Mouse (Mus musculus) neural tube, embryonic 14.5 days (tissue): ENCODE measurements around the gene Gm4340. TPM values are rescaled to one million over a fixed set of nuclear protein-coding genes. Genes with fewer than 3 reads are reported as not detected.

Source experiments
- ATAC-seq: fragments of 200-750 bp; cut with Nextera tagmentation; 2 replicates; pipeline ENCODE4 v1.8.0; 2017; ENCODE audit warnings: low read depth, mild to moderate bottlenecking, moderate TSS enrichment, moderate library complexity
- H3K27ac ChIP-seq: fragments of 300-500 bp; sonication (generic); 2 replicates; pipeline ENCODE4 v1.5.1; 2014; ENCODE audit warnings: low read depth, mild to moderate bottlenecking, control low read depth, low read length, moderate library complexity, mixed read lengths
- H3K27me3 ChIP-seq: fragments of 300-500 bp; sonication (generic); 2 replicates; pipeline ENCODE4 v1.6.1; 2014; ENCODE audit warnings: low read length; ENCODE audit not compliant: control insufficient read depth, insufficient read depth
- H3K36me3 ChIP-seq: fragments of 300-500 bp; sonication (generic); 2 replicates; pipeline ENCODE4 v1.6.1; 2014; ENCODE audit warnings: low read length, mixed read lengths; ENCODE audit not compliant: control insufficient read depth, insufficient read depth
- H3K4me1 ChIP-seq: fragments of 300-500 bp; sonication (generic); 2 replicates; pipeline ENCODE4 v1.6.1; 2014; ENCODE audit warnings: low read length; ENCODE audit not compliant: control insufficient read depth, insufficient read depth
- H3K4me2 ChIP-seq: fragments of 300-500 bp; sonication (generic); 2 replicates; pipeline ENCODE4 v1.6.1; 2014; ENCODE audit warnings: mild to moderate bottlenecking, low read depth, low read length, control low read depth
- H3K4me3 ChIP-seq: fragments of 300-500 bp; sonication (generic); 2 replicates; pipeline ENCODE4 v1.5.1; 2014; ENCODE audit warnings: low read depth, low read length, control low read depth, mixed read lengths
- H3K9ac ChIP-seq: fragments of 300-500 bp; sonication (generic); replicated peaks from 2 replicates; pipeline ENCODE4 v1.6.1; 2014; ENCODE audit warnings: low read depth, mild to moderate bottlenecking, control low read depth, low read length, mixed read lengths
- H3K9me3 ChIP-seq: fragments of 300-500 bp; sonication (generic); 2 replicates; pipeline ENCODE4 v1.6.1; 2016; ENCODE audit warnings: low read length; ENCODE audit not compliant: control insufficient read depth
- WGBS: fragments of 180-500 bp; shearing (Covaris S2); extraction: QIAGEN DNeasy Blood & Tissue Kit; methylation state at CpG from one replicate; pipeline ENCODE4 v1.1.7; 2014; 5-methylcytosine and 5-hydroxymethylcytosine counted together
- polyA plus RNA-seq: library from polyadenylated mRNA; unstranded; fragments of >200 nt; fragmentation: Nextera tagmentation; extraction: Ambion mirVana; gene quantifications from 2 replicates; pipeline ENCODE4 v1.2.1, GENCODE M21; 2014

Gene Gm4340
- polyA plus RNA-seq, 1 experiment from 2014 or later = not detected

DNA sequence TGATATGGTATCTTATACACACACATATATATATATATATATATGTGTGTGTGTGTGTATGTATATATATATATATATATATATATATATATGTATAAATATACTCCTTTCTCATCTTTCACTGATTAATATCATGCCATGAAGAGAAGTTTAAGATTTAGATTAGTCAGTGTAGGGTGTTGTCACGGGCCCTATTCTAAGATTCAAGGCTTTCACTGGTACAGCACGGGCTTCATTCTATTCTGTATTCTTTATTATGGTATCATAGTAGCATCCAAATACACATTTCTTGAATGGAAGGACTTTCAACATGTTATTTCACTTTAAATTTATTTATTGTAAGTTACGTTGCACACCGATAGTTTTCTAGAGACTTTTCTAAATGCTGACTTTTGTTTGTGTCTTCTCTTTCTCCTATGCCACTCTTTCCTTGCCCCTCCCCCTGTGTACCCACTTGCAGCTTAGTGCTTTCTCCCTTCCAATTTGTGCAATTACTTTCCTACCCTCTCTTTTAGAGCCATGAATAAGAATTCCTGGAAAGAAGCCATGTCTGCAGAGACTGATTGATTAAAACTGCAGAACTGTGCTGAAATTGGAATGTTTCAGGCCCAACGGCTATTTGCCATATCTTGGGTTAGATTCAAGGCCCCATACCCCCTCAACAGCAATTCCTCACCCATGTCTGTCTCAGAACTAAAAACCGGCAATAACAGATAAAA is 26.6 kb downstream of the Gm4340 start:
- ATAC-seq = no peak
- Histone ChIP-seq H3K4me3 (no peak overlapping the region), H3K27me3 (no peaks in the 10 kb centered on the region), H3K9me3 (no peaks in the 10 kb centered on the region), H3K27ac (no peak overlapping the region), H3K4me2 (no peak overlapping the region), H3K4me1 (no peaks in the 10 kb centered on the region), H3K9ac (no peak overlapping the region), H3K36me3 (no peaks in the 10 kb centered on the region)
- 77% methylated on average over 6 of the region's 6 CpGs for WGBS

Other genes starting within 250 kb of the Gm4340 start
- not detected in 2 replicates for gene Gm21293, start 51.1 kb upstream of the Gm4340 start, polyA plus RNA-seq
- gene Gm6763, start 42.5 kb upstream of the Gm4340 start, polyA plus RNA-seq = not detected in 2 replicates
- not detected in 2 replicates for gene Gm8764, start 34.0 kb upstream of the Gm4340 start, polyA plus RNA-seq
- gene Gm21304, start 25.5 kb upstream of the Gm4340 start, polyA plus RNA-seq = not detected in 2 replicates
- not detected in 2 replicates for gene Gm21312, start 17.0 kb upstream of the Gm4340 start, polyA plus RNA-seq
- not detected in 2 replicates for gene Gm20765, start 8.5 kb upstream of the Gm4340 start, polyA plus RNA-seq